Mouse (Mus musculus) urinary bladder, postnatal 14 days (tissue): ENCODE measurements at regions not wholly inside any gene's neighbourhood (a gene's known extent, or its start where the extent isn't known, plus 50 kb on each side); places are given as distances from the start of the nearest gene placed in this dataset.
"Not testable (repeated sequence)": the region's sequence is repeated elsewhere in the genome, so short reads cannot be mapped to it uniquely, and the experiment has no call there.

ENCODE experiments used
- DNase-seq: peaks from one replicate; pipeline ENCODE4 v3.0.0; 2021; ENCODE audit warnings: low spot score

DNA sequence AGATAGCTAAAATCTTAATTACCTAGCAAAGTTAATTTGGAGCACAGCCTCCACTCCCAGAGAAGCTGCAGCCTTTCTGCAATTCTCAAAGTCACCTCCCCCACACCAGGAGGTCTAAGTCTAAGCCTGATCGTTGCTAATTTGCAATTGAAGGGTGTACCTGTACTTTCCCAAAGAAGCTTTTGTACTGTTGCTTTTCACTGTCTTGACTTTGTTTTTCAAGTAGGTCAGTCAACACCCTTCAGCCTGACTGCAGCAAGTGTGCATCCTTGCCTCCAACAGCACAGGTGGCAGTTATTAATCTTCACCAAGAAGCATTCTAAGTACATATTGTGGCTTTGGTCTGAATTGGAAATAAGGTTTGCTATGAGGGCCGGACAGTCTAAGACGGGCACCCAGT, 91.7 kb upstream of the Slc22a30 start:
- DNase-seq, result not testable (repeated sequence)

DNA sequence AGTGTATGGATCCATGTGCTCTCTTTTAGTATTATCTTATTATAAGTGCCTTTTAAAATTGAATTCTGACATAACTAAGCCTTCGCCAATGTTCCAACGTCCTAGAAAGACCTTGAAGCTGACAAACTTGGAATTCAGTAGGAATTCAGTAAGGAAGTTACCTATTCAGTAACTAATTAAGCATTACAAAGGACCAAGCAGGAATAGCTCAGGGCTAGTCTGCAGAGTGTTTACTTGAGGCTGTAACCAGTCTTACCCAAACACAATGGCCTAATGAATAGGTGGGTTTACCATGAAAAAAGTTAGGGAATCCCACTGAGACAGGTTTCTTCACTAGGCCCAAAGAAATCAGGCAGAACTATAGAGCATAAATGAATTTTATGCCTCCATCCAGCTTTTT, 92.6 kb upstream of the Slc22a30 start:
- not testable (repeated sequence) for DNase-seq

DNA sequence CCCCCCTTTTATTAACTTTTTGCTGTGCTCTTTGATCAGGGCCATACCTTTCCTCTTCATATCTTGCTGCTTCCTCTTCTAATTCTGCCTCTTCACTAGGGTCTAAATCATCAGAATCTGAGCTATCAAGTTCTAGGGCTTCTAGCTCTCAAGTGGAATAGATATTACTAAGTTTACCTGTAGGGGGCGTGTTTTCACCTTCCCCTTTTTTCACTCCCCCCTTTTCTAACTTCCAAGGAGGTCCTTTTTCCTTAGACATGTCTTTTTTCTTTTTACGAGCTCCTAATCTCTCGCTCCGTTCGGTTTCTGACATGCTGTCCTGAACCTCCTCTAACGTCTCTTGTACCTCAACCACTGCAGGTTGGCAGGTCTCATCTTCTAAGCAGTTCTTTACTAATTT, 73.3 kb upstream of the Slc22a8 start:
- DNase-seq, result not testable (repeated sequence)

DNA sequence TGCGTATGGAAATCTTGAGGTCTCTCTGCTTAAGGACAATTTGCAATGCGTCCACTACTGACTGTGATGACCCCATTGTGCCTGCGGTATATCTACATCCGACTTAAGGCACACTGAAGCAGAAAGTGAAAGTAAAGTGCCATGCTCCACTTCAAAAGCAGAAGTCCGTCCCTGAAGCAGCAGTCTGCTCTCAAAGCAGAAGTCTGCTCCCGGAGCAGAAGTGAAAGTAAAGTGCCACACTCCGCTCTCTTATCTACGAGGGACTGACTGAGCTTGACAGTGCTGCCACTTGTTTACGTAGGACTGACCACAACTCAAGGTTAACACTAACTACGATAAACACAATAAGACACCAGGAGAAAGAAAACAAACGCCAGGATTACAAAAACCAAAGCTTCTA, 72.8 kb upstream of the Slc22a8 start:
- peak; percentile 12 for DNase-seq

DNA sequence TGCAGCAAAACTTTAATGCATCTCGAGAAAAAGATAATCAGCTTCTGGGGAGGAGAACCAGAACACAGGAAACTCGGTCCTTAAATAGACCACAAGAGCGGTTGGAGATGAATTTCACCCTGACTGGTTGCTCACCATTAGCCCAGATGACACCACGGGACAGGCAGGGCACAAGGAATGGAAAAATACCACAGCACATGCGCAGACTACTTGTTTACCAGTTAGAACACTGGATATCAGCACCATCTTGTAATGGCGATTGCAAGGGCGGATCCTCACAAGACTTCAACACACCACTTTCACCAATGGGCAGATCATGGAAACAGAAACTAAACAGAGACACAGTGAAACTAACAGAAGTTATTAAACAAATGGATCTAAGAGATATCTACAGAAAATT, 72.1 kb upstream of the Slc22a8 start:
- not testable (repeated sequence) for DNase-seq

DNA sequence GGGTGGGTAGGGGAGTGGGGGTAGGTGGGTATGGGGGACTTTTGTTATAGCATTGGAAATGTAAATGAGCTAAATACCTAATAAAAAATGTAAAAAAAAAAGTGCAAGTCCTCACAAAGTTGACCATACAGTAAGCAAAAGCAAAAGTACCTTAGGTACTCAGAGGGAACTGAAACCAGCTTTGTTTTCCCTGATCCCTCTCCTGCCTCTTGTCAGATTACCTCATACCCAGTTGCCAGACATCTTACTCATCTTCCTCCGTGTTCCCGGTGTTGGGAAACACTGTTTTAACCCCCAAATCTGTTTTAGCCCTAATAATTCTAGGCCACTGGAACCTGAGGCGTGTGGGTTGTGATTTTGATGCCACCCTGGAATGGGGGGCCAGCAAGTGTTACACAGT, 56.5 kb upstream of the Slc22a8 start:
- no peak for DNase-seq

DNA sequence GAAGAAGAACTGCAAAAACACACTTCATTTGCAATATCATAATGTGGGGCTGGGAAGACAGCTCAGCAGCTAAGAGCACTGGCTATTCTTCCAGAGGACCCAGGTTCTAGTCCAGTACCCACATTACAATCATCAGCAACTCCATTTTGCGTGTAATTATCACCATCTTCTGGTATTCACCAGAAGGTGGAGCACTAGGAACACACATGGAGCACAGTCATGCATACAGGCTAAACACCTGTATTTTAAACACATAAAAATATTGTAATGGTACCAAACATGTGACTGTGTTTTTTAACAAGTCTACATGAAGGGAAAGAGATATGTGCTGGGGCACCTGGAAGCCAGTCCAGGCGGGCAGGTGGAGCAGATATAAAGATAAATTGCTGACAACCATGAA, 55.0 kb upstream of the Slc22a8 start:
- no peak for DNase-seq
